Mouse (Mus musculus) testis, adult 2 months (tissue): ENCODE results near the gene Chmp6. TPM values are rescaled to one million over a fixed set of nuclear protein-coding genes. Genes with fewer than 3 reads are reported as not detected.

ENCODE experiments used
- H3K27ac ChIP-seq: fragments of 200-500 bp; 2 replicates; pipeline ENCODE4 v1.5.1; 2012; ENCODE audit warnings: low read depth, low read length; ENCODE audit not compliant: control insufficient read depth, insufficient read depth
- H3K27me3 ChIP-seq: fragments of 200-500 bp; 2 replicates; pipeline ENCODE4 v1.6.1; 2012; ENCODE audit warnings: mild to moderate bottlenecking, low read length, moderate library complexity; ENCODE audit not compliant: control insufficient read depth, insufficient read depth
- H3K36me3 ChIP-seq: fragments of 200-500 bp; 2 replicates; pipeline ENCODE4 v1.6.1; 2012; ENCODE audit warnings: mild to moderate bottlenecking, low read length; ENCODE audit not compliant: control insufficient read depth, insufficient read depth
- H3K4me1 ChIP-seq: fragments of 200-500 bp; 2 replicates; pipeline ENCODE4 v1.6.1; 2012; ENCODE audit warnings: low read length; ENCODE audit not compliant: control insufficient read depth, insufficient read depth
- H3K4me3 ChIP-seq: fragments of 200-500 bp; 2 replicates; pipeline ENCODE4 v1.5.1; 2012; ENCODE audit warnings: low read depth, mild to moderate bottlenecking, low read length, moderate library complexity, mixed read lengths; ENCODE audit not compliant: control insufficient read depth
- CTCF ChIP-seq: fragments of 200-500 bp; IDR thresholded peaks from 2 replicates; pipeline ENCODE4 v1.5.1; 2012; ENCODE audit warnings: low read depth, mild to moderate bottlenecking, inconsistent platforms, low read length, moderate library complexity; ENCODE audit not compliant: control insufficient read depth, insufficient read depth, insufficient replicate concordance
- POLR2A ChIP-seq: fragments of 200-500 bp; IDR thresholded peaks from 2 replicates; pipeline ENCODE4 v1.6.1; 2012; ENCODE audit warnings: low read depth, mild to moderate bottlenecking, inconsistent platforms, low read length, moderate library complexity; ENCODE audit not compliant: control insufficient read depth
- polyA plus RNA-seq: library from polyadenylated mRNA; depleted of rRNA; stranded (reverse); fragments of >200 nt; gene quantifications from 2 replicates; pipeline ENCODE4 v1.2.3, GENCODE M21; 2012; rRNA removed

Chmp6 gene
- polyA plus RNA-seq, 1 experiment = 47.8 TPM

DNA sequence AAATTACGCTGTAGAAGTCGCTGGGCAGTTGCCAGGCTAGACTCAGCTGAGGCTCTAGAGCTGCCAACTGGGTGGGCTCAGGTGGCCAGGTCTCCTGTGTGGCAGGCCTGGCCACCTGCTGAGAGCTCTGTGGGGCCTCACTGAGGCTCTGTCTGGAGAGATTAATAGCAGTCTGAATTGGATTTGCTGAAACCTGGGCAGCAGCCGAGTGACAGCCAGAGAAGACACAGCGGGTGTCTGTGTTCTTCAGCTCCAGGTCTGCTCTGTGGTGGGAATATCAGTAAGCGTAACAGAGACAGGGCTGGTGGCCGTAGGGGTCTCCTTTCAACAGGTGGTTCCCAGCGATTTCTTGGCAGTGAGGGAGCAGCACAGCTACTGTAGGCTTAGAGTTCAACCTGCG is 54.2 kb downstream of the Chmp6 start:
- H3K27ac ChIP-seq = no peak overlapping the region
- H3K4me3 ChIP-seq = no peak overlapping the region
- no peaks in the 10 kb centered on the region for H3K27me3 ChIP-seq
- H3K4me1 ChIP-seq = no peaks in the 10 kb centered on the region
- TF ChIP-seq CTCF (no peak), POLR2A (no peak)
- peaks cover 4% of the 10 kb centered on the region for H3K36me3 ChIP-seq

DNA sequence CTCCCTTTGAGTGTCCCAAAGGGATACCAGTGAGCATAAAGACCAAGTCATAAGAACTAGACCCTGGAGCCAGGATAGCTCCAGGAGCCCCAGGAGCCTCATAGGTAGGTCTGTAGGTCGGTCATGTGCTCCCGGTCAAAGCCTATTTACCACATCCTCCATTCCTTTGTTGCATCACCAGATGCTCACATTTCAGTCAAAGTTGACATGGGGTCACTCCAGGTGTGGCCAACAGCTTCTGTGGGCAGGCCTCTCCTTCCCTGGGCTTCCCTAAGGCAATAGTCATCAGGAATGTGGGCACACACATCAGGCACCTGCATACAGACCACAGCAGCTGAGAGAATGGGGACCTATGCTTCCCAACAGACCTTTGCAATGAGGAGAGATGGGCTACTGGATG is 54.7 kb downstream of the Chmp6 start:
- H3K27me3 ChIP-seq = no peaks in the 10 kb centered on the region
- H3K27ac ChIP-seq = no peak overlapping the region
- peaks cover 4% of the 10 kb centered on the region for H3K36me3 ChIP-seq
- no peak overlapping the region for H3K4me3 ChIP-seq
- H3K4me1 ChIP-seq = no peaks in the 10 kb centered on the region
- TF ChIP-seq POLR2A (no peak), CTCF (no peak)

Other genes starting within 250 kb of the Chmp6 start
- 151 and 183 TPM in 2 replicates for gene Baiap2, start 29.3 kb downstream of the Chmp6 start, polyA plus RNA-seq
- 0.84 and 1.1 TPM in 2 replicates for gene Aatk, start 133.7 kb downstream of the Chmp6 start, polyA plus RNA-seq
- gene Cep131, start 173.4 kb downstream of the Chmp6 start, polyA plus RNA-seq = 41.3 and 44.7 TPM in 2 replicates
- gene Tepsin, start 185.3 kb downstream of the Chmp6 start, polyA plus RNA-seq = 19.2 and 19.9 TPM in 2 replicates
- gene Ndufaf8, start 185.5 kb downstream of the Chmp6 start, polyA plus RNA-seq = 47.0 and 59.4 TPM in 2 replicates
- 76.3 and 90.4 TPM in 2 replicates for gene Slc38a10, start 237.9 kb downstream of the Chmp6 start, polyA plus RNA-seq